Mouse (Mus musculus) olfactory bulb, adult 2 months (tissue): ENCODE data around the gene Gm21958.

Experiments used
- CTCF ChIP-seq: fragments of 200-500 bp; IDR thresholded peaks from 2 replicates; pipeline ENCODE4 v1.5.1; 2012; ENCODE audit warnings: low read depth, mild to moderate bottlenecking, low read length, moderate library complexity; ENCODE audit not compliant: insufficient read depth
- POLR2A ChIP-seq: fragments of 200-500 bp; IDR thresholded peaks from 2 replicates; pipeline ENCODE4 v1.6.1; 2012; ENCODE audit warnings: mild to moderate bottlenecking, low read depth, low read length, moderate library complexity; ENCODE audit not compliant: insufficient read depth

DNA sequence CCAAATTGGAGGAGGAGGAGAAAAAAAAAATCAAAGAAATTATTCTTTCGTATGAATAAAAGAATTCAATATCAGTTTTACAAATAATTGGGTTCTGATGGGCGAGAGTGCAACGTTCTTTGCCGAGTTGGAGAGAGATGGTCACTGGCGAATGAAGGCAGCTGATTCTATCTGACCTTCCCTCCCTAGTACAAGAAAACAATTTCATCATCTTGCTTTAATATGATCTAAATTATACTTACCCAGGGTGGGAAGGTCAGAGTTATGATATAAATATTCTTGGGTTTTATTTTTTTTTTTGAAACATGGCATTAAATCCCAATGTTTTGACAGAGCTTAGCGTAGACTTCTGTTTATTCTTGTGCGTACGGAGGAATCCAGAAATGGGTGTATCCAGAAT is 43.3 kb upstream of the Gm21958 start:
- no peak for TF ChIP-seq CTCF
- TF ChIP-seq POLR2A: no peak
